Mouse (Mus musculus) CH12.LX (cell line): ENCODE measurements around the gene Sh3tc1.

Source experiments
- CHD2 ChIP-seq: IDR thresholded peaks from 2 replicates; pipeline ENCODE4 v1.6.1; 2011; ENCODE audit warnings: low read length, improper control_type of control experiment
- CTCF ChIP-seq, 2 experiments: IDR thresholded peaks in 1 of 2; conservative IDR thresholded peaks in 1 of 2; 2 replicates each; pipeline ENCODE4 v1.5.1; 2011 to 2012; ENCODE audit warnings: low read depth in 2 of 2, low read length in 2 of 2, improper control_type of control experiment in 1 of 2, inconsistent platforms in 1 of 2, mild to moderate bottlenecking in 1 of 2, moderate library complexity in 1 of 2
- E2F4 ChIP-seq: IDR thresholded peaks from 2 replicates; pipeline ENCODE4 v1.6.1; 2011; ENCODE audit warnings: low read depth, low read length, improper control_type of control experiment; ENCODE audit not compliant: insufficient replicate concordance
- EP300 ChIP-seq: IDR thresholded peaks from 2 replicates; pipeline ENCODE4 v1.6.1; 2011; ENCODE audit warnings: low read length, improper control_type of control experiment
- HCFC1 ChIP-seq: IDR thresholded peaks from 2 replicates; pipeline ENCODE4 v1.6.1; 2012; ENCODE audit warnings: low read depth, mild to moderate bottlenecking, inconsistent platforms, low read length, improper control_type of control experiment
- JUN ChIP-seq: IDR thresholded peaks from 2 replicates; pipeline ENCODE4 v1.6.1; 2011; ENCODE audit warnings: low read depth, mild to moderate bottlenecking, low read length, improper control_type of control experiment, moderate library complexity; ENCODE audit not compliant: insufficient read depth
- JUND ChIP-seq: conservative IDR thresholded peaks from 2 replicates; pipeline ENCODE4 v1.6.1; 2011; ENCODE audit warnings: low read depth, low read length, improper control_type of control experiment
- MAFK ChIP-seq: IDR thresholded peaks from 2 replicates; pipeline ENCODE4 v1.6.1; 2011; ENCODE audit warnings: low read length, improper control_type of control experiment; ENCODE audit not compliant: insufficient replicate concordance
- MYC ChIP-seq: IDR thresholded peaks from 2 replicates; pipeline ENCODE4 v1.6.1; 2011; ENCODE audit warnings: low read depth, mild to moderate bottlenecking, improper control_type of control experiment, low read length
- NELFE ChIP-seq: IDR thresholded peaks from 2 replicates; pipeline ENCODE4 v1.6.1; 2011; ENCODE audit warnings: low read depth, low read length, improper control_type of control experiment
- POLR2A ChIP-seq: IDR thresholded peaks from 2 replicates; pipeline ENCODE4 v1.6.1; 2011; ENCODE audit warnings: low read depth, mild to moderate bottlenecking, improper control_type of control experiment, low read length
- RAD21 ChIP-seq: IDR thresholded peaks from 2 replicates; pipeline ENCODE4 v1.6.1; 2011; ENCODE audit warnings: low read depth, mild to moderate bottlenecking, low read length, improper control_type of control experiment, moderate library complexity
- SIN3A ChIP-seq: IDR thresholded peaks from 2 replicates; pipeline ENCODE4 v1.6.1; 2012; ENCODE audit warnings: low read length, improper control_type of control experiment, inconsistent platforms
- UBTF ChIP-seq: IDR thresholded peaks from 2 replicates; pipeline ENCODE4 v1.6.1; 2012; ENCODE audit warnings: low read depth, mild to moderate bottlenecking, inconsistent platforms, low read length, improper control_type of control experiment, moderate library complexity

- TF ChIP-seq NELFE: no peak
- TF ChIP-seq E2F4: no peak
- no peak for TF ChIP-seq CTCF (conservative IDR thresholded peaks at IDR 0.05 in 1 of 2, IDR thresholded peaks at IDR 0.05 in 1 of 2; ENCODE audit: low read depth in 2 of 2, low read length in 2 of 2)
- TF ChIP-seq JUND: no peak
- no peak for TF ChIP-seq POLR2A
- no peak for TF ChIP-seq EP300
- TF ChIP-seq UBTF: no peak
- no peak for TF ChIP-seq CHD2
- no peak for TF ChIP-seq RAD21
- no peak for TF ChIP-seq HCFC1
- TF ChIP-seq MAFK: no peak
- TF ChIP-seq JUN: no peak
- no peak for TF ChIP-seq MYC
- no peak for TF ChIP-seq SIN3A
Observed at GRCm38 (mm10) chr5:35740716-35741115, 929 bp upstream of the Sh3tc1 start.
